Mouse (Mus musculus): ENCODE results near the gene Gm16253. TPM values are rescaled to one million over a fixed set of nuclear protein-coding genes. Genes with fewer than 3 reads are reported as not detected.

Gene Gm16253
- total and polyA plus RNA-seq, 2 experiments from 2014 or later = 0.52 TPM; not detected in 1

DNA sequence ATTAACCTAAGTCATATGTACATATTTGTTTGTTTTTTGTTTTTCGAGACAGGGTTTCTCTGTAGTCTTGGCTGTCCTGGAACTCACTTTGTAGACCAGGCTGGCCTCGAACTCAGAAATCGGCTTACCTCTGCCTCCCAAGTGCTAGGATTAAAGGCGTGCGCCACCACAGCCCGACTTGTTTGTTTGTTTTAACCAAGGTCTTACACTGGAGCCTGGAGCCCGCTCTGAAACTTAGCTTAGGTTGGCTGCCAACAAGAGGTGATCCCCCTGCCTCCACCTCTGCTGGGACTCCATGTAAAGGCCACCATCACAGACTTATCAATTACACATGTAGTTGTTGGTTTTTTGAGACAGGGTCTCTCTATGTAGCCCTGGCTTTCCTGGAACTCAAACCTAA, 28.0 kb upstream of the Gm16253 start:
- DNase-seq (ENCODE audit: low spot score) = no peak
- Histone ChIP-seq H3K36me3 (ENCODE audit: insufficient read depth, low read length) (no peaks in the 10 kb centered on the region), H3K9me3 (ENCODE audit: low read length) (no peaks in the 10 kb centered on the region), H3K9ac (replicated peaks; ENCODE audit: low read length, poor library complexity, severe bottlenecking) (no peak overlapping the region), H3K4me3 (ENCODE audit: low read depth, low read length) (no peak overlapping the region), H3K27me3 (ENCODE audit: insufficient read depth, low read length) (no peaks in the 10 kb centered on the region), H3K4me1 (ENCODE audit: insufficient read depth, low read length) (no peaks in the 10 kb centered on the region), H3K27ac (ENCODE audit: low read depth, low read length) (no peak overlapping the region), H3K4me2 (ENCODE audit: low read depth, low read length, poor library complexity, severe bottlenecking) (no peak overlapping the region)
- WGBS = 81% methylated on average over 7 of the region's 7 CpGs
- no peak for ATAC-seq (ENCODE audit: low FRiP score)
- no peak for TF ChIP-seq CTCF (IDR thresholded peaks at IDR 0.05)

DNA sequence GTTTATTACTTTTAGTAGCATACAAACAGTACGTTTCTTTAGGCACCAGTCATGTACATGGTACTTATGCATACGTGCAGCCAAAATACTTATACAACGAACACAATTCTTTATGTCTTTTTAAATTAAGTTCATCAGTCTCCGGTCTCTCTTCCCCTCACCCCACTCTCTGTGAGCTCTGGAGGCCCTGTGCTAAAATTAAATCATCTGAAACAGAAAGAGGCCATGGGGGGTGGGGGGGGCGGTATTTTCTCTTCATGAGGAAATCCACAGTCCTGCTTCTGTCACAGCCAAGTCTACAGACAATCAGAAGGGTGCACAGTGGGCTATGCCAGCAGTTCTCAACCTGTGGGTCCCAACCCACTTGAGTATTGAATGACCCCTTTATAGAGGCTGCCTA, 27.4 kb upstream of the Gm16253 start:
- H3K27ac ChIP-seq (ENCODE audit: low read depth, low read length) = no peak overlapping the region
- no peak overlapping the region for H3K9ac ChIP-seq (replicated peaks; ENCODE audit: low read length, poor library complexity, severe bottlenecking)
- WGBS = 81% methylated on average over 5 of the region's 5 CpGs
- H3K27me3 ChIP-seq (ENCODE audit: insufficient read depth, low read length) = no peaks in the 10 kb centered on the region
- no peak for TF ChIP-seq CTCF (IDR thresholded peaks at IDR 0.05)
- H3K4me2 ChIP-seq (ENCODE audit: low read depth, low read length, poor library complexity, severe bottlenecking) = no peak overlapping the region
- no peak for DNase-seq (ENCODE audit: low spot score)
- no peaks in the 10 kb centered on the region for H3K4me1 ChIP-seq (ENCODE audit: insufficient read depth, low read length)
- no peak for ATAC-seq (ENCODE audit: low FRiP score)
- H3K4me3 ChIP-seq (ENCODE audit: low read depth, low read length) = no peak overlapping the region
- no peaks in the 10 kb centered on the region for H3K36me3 ChIP-seq (ENCODE audit: insufficient read depth, low read length)
- H3K9me3 ChIP-seq (ENCODE audit: low read length) = no peaks in the 10 kb centered on the region

DNA sequence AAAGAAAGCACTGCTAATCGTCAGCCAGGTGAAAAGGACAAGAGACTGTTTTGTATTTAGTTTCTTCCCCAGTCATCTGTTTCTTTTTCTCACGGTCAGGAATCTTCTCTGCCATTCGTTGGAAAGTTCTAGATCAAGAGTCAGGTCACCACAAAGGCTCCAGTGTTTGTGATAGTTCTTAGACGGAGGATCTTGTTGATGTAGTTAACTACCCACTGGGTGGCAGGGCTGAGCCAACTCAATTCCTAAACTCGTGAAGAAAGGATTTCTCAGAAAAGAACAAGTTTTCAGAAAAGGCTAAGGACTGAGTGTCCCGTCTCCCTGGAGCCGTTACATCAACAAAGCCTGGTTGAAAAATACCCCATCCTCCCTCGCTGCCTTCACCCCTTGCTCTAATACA, 25.6 kb upstream of the Gm16253 start:
- Histone ChIP-seq H3K4me2 (ENCODE audit: low read depth, low read length, poor library complexity, severe bottlenecking) (no peak overlapping the region), H3K4me3 (ENCODE audit: low read depth, low read length) (no peak overlapping the region), H3K9me3 (ENCODE audit: low read length) (no peaks in the 10 kb centered on the region), H3K36me3 (ENCODE audit: insufficient read depth, low read length) (no peaks in the 10 kb centered on the region), H3K27ac (ENCODE audit: low read depth, low read length) (no peak overlapping the region), H3K4me1 (ENCODE audit: insufficient read depth, low read length) (no peaks in the 10 kb centered on the region), H3K9ac (replicated peaks; ENCODE audit: low read length, poor library complexity, severe bottlenecking) (no peak overlapping the region), H3K27me3 (ENCODE audit: insufficient read depth, low read length) (no peaks in the 10 kb centered on the region)
- DNase-seq (ENCODE audit: low spot score) = peak; percentile 78
- ATAC-seq (ENCODE audit: low FRiP score) = no peak
- TF ChIP-seq CTCF (IDR thresholded peaks at IDR 0.05) = peak; percentile 81
- 14% methylated on average over 8 of the region's 8 CpGs for WGBS

DNA sequence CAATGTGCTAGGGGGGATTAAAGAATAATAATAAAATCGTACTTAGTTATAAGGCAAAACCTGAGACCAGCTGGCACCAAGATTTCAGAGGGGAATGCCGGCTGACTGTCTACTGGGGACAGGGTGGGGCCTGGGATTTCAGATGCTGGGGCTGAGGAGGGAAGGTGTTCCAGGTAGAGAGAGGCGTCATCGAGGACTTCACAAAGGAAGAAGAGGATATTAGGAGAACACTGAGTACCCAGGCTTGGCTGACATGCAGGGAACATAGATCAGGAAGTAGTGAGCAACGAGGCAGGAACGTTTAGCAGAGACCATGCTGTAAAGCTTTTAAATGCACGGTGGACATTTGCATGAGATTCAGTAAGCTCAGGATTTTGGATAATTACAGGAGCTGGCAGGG, 24.9 kb upstream of the Gm16253 start:
- H3K4me1 ChIP-seq (ENCODE audit: insufficient read depth, low read length) = 0 out of 2 replicates have a peak, but pooled peaks cover 3% of the 10 kb centered on the region
- WGBS = 81% methylated on average over 7 of the region's 7 CpGs
- no peak overlapping the region for H3K27ac ChIP-seq (ENCODE audit: low read depth, low read length)
- H3K9me3 ChIP-seq (ENCODE audit: low read length) = no peaks in the 10 kb centered on the region
- H3K27me3 ChIP-seq (ENCODE audit: insufficient read depth, low read length) = no peaks in the 10 kb centered on the region
- H3K4me2 ChIP-seq (ENCODE audit: low read depth, low read length, poor library complexity, severe bottlenecking) = no peak overlapping the region
- no peak overlapping the region for H3K9ac ChIP-seq (replicated peaks; ENCODE audit: low read length, poor library complexity, severe bottlenecking)
- TF ChIP-seq CTCF (IDR thresholded peaks at IDR 0.05) = no peak
- no peak for DNase-seq (ENCODE audit: low spot score)
- H3K36me3 ChIP-seq (ENCODE audit: insufficient read depth, low read length) = no peaks in the 10 kb centered on the region
- ATAC-seq (ENCODE audit: low FRiP score) = no peak
- no peak overlapping the region for H3K4me3 ChIP-seq (ENCODE audit: low read depth, low read length)

DNA sequence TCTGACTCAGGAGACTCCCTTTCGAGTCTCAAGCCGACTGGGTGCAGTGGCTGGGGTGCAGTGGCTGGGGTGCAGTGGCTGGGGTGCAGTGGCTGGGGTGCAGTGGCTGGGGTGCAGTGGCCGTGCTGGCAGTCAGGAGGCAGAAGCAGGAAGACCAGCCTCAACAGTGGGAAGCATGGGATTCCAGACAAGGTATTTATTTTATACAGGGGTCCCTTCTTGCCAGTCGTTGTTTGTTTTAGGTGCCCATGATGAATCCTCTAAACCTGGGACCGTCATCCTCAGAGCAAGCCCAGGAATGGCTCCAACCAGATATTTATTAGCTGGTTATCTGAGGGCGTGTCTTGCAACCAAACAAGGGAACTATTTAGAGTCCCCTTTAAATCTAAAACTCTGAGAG, 23.2 kb upstream of the Gm16253 start:
- Histone ChIP-seq H3K36me3 (ENCODE audit: insufficient read depth, low read length) (no peaks in the 10 kb centered on the region), H3K27ac (ENCODE audit: low read depth, low read length) (no peak overlapping the region), H3K4me1 (ENCODE audit: insufficient read depth, low read length) (0 out of 2 replicates have a peak, but pooled peaks cover 3% of the 10 kb centered on the region), H3K9me3 (ENCODE audit: low read length) (no peaks in the 10 kb centered on the region), H3K9ac (replicated peaks; ENCODE audit: low read length, poor library complexity, severe bottlenecking) (no peak overlapping the region), H3K4me2 (ENCODE audit: low read depth, low read length, poor library complexity, severe bottlenecking) (no peak overlapping the region), H3K4me3 (ENCODE audit: low read depth, low read length) (no peak overlapping the region), H3K27me3 (ENCODE audit: insufficient read depth, low read length) (no peaks in the 10 kb centered on the region)
- no peak for TF ChIP-seq CTCF (IDR thresholded peaks at IDR 0.05)
- WGBS = 90% methylated on average over 6 of the region's 6 CpGs
- ATAC-seq (ENCODE audit: low FRiP score) (no peak), DNase-seq (ENCODE audit: low spot score) (no peak)

DNA sequence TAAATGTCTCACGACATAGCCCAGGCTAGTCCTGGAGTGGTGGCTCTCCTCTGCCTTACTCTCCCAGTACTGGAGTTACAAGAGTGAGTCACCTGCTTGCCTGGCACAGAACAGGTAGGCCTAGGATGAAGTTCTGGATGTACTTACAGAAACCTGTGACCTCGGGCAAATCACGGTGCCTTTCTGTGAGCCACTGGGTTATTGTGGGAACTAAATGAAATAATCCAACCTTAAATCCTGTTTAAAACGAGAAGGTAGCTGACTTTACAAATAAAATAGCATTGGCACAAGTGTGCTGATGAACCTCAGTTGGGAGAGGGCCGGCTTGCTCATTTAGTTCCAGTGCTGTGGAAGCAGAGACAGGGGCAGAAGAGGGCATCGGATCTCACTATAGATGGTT, 22.5 kb upstream of the Gm16253 start:
- WGBS = 83% methylated on average over 6 of the region's 6 CpGs
- Histone ChIP-seq H3K27ac (ENCODE audit: low read depth, low read length) (no peak overlapping the region), H3K27me3 (ENCODE audit: insufficient read depth, low read length) (no peaks in the 10 kb centered on the region)

More for the DNA sequence above, 22.5 kb upstream of the Gm16253 start:
- Histone ChIP-seq H3K4me1 (ENCODE audit: insufficient read depth, low read length) (peaks cover 3% of the 10 kb centered on the region; the same call in 1 of the 2 replicates), H3K4me2 (ENCODE audit: low read depth, low read length, poor library complexity, severe bottlenecking) (no peak overlapping the region), H3K9ac (replicated peaks; ENCODE audit: low read length, poor library complexity, severe bottlenecking) (no peak overlapping the region), H3K4me3 (ENCODE audit: low read depth, low read length) (no peak overlapping the region), H3K9me3 (ENCODE audit: low read length) (no peaks in the 10 kb centered on the region), H3K36me3 (ENCODE audit: insufficient read depth, low read length) (no peaks in the 10 kb centered on the region)
- no peak for DNase-seq (ENCODE audit: low spot score)
- TF ChIP-seq CTCF (IDR thresholded peaks at IDR 0.05) = no peak
- ATAC-seq (ENCODE audit: low FRiP score) = no peak
